Mouse (Mus musculus): ENCODE results near the gene Pawr.
"Not testable (repeated sequence)": the region's sequence is repeated elsewhere in the genome, so short reads cannot be mapped to it uniquely, and the experiment has no call there.

The Pawr gene

DNA sequence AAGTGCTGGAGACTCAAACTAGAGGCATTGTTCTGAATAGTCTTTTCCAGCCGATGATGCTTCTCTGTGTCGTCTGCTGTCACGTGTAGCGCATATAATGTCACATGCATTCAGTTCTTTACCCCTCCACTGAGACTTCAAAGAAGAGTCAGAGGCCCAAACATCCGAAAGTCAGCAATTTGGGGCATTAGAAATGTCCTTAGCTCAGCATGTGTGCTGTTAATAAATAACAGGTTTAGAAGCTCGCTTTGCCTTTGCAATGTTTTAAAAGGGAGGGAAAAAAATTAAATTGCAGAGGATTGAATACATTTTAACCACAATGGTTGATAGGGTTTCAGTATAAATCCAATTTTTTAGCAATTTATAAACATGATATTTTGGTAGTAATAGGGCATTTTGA is 18.1 kb upstream of the Pawr start:
- no peak for DNase-seq (ENCODE audit: low spot score in 2 of 2)

DNA sequence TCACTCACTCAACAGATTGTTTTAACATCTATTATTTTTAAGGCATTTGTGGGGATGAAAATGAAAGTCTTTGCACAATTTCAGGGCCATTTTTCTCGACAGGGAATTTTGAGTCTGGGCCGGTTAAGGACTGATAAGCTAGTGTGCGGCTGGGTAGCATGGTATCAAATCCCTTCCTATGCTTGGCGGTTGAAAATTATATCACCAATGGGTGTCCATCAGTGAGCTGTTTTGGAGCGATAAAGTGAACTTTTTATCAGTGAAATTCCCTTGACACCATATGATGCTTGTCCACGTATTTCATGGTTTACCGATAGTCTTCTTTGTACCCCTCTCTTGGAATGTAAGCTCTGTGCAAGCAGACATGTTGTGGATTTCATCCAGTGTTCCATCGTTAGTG is 17.5 kb upstream of the Pawr start:
- DNase-seq (ENCODE audit: low spot score in 2 of 2), result no peak

GRCm38 (mm10) chr10:108315236-108315635 is 16.7 kb upstream of the Pawr start:
- no peak for DNase-seq (ENCODE audit: low spot score in 2 of 2)

- no peak for DNase-seq (ENCODE audit: low spot score in 2 of 2)
Observed at GRCm38 (mm10) chr10:108328356-108328755, 3.6 kb upstream of the Pawr start.

- no peak for DNase-seq (ENCODE audit: low spot score in 2 of 2)
Observed at GRCm38 (mm10) chr10:108328983-108329382, 2.9 kb upstream of the Pawr start.

DNA sequence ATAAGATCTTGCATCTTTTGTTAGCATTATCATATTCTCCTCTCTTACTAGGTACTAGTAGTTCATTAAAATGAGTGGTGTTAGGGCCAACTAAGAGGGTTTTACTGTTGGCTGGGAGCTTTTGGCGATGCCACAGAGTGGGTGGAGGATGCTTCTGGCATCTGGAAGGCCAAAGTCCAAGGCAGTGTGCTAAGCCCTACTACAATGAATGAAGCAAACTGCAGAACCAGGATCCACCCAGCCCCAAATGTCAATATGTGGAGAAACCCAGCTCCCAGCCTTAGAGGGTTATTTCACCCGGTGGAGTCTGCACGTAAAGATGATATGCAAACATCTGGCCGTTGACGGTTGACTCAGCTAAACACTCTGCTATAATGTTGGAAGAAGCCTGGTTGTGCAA is 2.1 kb upstream of the Pawr start:
- no peak for DNase-seq (ENCODE audit: low spot score in 2 of 2)

DNA sequence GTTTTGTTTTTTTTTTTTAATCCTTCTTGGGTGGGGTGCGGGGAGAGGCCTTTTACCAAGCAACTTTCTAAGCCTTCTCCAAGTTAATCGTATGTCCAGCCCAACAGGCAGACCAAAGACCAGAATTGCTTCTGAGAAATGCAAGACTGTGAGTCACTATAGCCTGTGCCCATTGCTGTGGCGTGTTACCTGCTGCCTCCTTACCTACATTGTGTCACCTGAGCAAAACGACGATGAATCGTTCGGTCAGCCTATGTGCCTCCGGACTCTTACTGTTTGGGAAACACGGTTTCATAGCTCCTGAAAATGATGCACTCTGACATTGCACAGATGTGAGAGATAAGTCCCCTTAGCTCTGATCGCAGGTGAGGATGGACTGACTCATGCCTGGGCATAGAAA is 957 bp upstream of the Pawr start:
- DNase-seq (ENCODE audit: low spot score in 2 of 2), result peak; percentile 23 to 33

DNA sequence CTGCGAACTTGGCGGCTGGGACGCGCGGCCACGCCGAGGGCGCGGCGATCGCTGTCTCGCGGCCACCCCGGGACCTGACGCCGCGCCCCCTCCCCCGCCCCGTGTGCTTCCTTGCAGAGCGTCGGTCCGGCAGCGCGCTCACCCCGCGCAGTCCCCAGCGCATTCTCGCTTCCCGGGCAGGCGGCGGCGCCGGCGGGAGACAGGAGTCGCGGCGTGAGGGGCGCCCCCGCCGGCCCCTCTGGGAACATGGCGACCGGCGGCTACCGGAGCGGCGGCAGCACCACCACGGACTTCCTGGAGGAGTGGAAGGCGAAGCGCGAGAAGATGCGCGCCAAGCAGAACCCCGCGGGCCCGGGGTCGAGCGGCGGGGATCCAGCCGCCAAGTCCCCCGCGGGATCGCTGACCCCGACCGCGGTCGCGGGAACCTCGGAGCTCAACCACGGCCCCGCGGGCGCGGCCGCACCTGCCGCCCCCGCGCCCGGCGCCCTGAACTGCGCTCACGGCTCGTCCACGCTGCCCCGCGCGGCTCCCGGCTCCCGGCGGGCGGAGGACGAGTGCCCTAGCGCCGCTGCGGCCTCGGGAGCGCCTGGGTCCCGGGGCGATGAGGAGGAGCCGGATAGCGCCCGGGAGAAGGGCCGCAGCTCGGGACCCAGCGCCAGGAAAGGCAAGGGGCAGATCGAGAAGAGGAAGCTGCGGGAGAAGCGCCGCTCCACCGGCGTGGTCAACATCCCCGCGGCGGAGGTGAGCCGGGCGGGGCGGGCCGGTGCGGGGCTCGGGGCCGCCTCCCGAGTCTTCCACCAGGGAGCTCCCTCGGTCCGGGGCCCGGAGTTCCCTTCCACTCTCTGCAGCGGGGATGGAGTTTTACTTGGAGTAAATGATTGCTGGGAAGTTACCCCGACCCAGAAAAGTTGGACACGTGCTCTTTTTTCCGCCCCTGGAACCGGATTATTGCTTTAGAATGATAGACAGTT is 935 bp downstream of the Pawr start:
- DNase-seq (ENCODE audit: low spot score in 2 of 2), result peak; percentile 43 to 46

DNA sequence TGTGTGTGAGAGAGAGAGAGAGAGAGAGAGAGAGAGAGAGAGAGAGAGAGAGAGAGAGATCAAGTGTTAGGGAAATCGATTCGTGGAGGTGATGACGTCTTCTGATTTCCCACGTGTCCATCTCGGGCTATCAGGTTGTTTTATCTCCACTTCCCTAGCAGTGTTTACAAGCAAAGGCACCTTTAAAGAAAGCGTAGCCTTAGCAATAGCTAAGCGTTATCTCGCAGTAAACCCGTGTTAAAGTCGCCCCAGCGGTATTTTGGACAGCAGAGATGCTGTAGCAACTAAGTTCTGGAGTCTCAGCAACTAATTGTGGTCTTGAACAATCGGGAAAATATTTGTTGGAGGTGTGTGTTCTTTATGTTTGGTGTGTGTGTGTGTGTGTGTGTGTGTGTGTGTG is 1.7 kb downstream of the Pawr start:
- peak; percentile 5 to 8 for DNase-seq (ENCODE audit: low spot score in 2 of 2)

GRCm38 (mm10) chr10:108334096-108334495 is 2.2 kb downstream of the Pawr start:
- DNase-seq (ENCODE audit: low spot score in 2 of 2), result no peak

DNA sequence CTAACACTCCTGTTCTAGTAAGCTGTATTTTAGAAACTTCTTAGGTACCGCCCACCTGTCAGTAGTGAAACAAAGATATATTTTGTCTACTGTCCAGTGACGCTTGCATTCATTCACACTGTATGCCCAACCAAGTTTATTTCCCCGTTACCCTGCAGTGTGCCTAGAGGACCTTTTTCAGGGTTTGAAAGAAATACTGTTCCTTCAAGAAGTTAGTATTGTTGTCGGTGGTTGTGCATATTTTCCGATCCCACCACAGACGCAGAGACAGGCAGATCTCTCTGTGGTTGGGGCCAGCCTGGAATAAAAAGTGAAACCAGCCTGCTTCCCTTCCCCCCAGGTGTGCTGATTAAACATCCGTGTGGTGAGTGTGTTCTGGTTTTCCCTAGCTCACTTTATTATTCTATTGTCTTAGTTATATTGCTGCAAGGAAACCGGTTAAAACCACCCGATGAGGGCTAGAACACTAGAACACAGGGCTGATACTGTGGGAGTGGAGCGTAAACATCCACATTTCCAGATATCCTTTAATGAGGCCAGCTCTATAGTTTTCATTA is 3.9 kb downstream of the Pawr start:
- DNase-seq (ENCODE audit: low spot score in 2 of 2), result no peak

- DNase-seq (ENCODE audit: low spot score in 2 of 2), result no peak
Observed at GRCm38 (mm10) chr10:108336581-108336980, 4.7 kb downstream of the Pawr start.

DNA sequence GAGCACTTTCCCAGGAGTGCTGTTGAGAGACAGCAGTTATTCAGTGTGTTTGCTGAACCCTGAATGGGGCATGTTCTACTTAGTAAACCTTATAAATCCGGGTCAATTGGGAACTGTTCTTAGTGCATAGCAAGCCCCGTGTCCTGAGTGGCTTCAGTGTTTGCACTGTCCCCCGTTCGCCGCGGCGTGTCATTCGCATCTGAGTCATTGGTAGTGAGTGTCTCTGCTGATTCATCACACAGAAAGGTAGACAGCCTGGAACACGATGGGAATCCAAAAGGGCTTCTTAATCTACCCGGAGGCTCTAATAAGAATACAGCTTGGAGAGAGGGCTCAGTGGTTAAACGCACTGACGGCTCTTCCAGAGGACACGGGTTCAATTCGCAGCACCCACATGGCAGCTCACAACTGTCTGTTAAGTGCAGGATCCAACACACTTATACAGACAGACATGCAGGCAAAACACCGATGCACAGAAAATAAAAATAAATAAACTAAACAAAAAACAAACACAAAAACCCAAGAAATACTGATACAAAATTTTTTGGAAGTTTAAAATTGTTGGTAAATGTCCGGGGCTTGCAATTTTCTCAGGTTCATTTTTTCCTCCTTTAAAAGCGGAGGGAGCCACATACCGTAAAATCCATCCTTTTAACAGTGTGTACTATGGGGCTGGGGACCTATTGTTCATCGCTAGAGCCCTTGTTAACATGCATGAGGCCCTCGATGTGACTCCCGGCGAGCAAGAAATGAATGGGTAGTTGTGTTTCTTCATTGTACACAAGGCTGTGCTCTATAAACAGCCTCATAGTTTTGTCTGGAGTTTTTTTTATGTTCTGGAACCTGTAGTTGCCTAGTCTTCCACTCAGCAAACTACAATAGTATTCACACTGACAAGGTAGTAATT is 6.4 kb downstream of the Pawr start:
- DNase-seq (ENCODE audit: low spot score in 2 of 2), result no peak

DNA sequence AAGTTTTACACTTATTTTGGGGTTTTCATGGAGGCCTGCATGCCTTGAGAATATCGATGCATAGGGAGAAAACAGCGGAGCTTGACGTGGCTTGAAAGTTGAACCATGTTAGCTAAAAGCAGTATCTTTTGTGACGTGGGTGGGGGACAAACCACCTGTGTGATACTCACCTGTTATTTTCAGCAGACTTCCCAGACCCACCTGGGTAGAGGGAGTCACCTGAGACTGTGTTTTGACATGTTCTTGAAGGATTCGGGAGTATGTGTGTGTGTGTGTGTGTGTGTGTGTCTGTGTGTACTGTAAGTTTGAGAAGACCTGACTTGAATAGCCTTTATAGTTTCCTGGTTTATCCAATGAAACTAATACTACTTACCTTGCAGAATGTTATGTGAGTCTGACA is 7.2 kb downstream of the Pawr start:
- DNase-seq (ENCODE audit: low spot score in 2 of 2), result no peak

- no peak for DNase-seq (ENCODE audit: low spot score in 2 of 2)
Observed at GRCm38 (mm10) chr10:108339872-108340271, 8.0 kb downstream of the Pawr start.

DNA sequence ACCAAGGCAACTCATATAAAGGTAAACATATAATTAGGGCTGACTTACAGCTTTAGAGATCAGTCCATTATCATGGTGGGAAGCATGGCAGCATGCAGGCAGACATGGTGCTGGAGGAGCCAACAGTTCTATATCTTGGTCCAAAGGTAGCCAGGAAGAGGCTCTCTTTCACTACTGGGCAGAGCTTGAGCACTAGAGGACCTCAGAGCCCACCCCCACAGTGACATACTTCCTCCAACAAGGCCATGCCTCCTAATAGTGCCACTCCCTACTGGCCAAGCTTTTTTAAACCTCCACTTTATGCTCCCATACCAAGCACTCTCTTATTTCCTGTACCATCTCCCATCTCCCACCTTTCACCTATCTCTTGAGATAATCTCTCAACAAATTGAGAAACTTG is 11.8 kb downstream of the Pawr start:
- no peak for DNase-seq (ENCODE audit: low spot score in 2 of 2)

DNA sequence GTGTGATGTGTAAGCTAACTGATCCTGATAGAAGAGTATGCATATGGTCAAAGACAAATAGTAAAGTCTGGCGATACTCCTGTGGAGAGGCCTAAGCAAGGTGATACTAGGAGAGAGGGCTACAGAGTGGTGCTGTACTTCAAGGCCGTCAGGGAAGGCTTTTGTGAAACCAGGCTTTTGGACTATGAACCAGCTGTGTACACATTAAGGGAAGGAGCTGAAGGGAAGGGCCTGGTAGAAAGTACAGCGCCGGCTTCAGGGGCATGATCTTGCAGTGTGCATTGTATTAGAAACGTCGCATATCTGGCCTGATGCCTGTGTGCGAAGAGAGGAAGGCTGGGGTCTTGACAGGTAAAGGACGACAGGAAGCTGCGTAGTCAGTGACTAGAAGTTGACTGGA is 13.2 kb downstream of the Pawr start:
- no peak for DNase-seq (ENCODE audit: low spot score in 2 of 2)

DNA sequence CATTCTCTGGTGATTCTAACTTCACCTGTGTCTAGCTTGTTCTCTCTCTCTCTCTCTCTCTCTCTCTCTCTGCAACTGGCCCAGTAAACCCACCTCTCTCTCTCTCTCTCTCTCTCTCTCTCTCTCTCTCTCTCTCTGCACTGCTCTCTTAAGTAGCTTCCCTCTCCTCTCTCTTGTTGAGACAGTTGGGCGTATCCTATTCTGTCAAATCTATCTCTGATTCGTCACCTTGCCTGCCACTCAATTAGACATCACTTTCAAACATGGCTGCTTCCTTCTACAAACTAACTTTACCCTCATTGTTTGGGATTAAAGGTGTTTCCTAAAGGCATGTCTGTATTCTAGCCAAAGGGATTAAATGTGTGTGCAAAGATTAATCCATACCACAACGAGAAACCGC is 14.4 kb downstream of the Pawr start:
- DNase-seq (ENCODE audit: low spot score in 2 of 2), result not testable (repeated sequence)

DNA sequence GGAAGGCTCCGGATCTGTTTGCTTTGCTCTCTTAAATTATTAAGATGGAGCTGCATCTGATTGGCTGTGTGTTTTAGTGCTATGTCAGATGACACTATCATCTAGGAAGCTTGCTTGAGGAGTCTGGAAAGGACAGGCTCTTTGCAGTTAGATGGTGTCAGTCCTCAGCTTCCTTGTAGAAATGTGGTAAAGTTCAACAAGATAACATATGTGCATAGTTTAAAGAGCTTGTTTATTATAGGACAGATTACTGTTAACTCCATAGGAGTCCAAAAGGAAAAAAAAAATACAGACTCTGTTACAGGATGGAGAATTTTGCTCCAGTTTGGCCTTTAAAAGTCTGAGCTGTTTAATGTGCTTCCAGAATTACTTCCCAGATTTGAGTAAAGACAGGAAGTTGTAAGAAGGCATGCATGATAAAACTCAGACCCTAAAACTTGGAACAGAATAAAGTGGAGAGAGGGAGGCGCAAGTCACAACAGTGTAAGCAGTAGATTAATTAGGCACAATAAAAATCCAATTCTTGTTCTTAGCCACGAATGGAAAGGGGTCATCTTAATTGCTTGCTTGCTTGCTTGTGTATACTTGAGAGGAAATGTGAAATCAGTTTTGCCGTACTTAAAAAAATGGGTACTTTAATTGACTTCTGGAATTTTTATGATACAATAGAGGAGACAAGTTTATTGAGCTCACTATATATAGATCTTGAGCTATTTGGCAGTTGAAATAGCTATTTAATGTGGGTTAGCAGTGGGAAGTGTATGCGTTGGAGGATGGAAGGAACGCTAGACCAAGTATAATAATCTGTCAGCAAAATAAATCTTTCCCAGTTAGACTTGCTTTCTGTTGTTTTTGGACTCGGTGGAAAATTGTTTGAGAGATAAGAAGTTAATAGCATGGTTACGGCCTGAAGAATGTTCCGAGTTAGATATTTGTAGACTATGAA is 18.5 kb downstream of the Pawr start:
- no peak for DNase-seq (ENCODE audit: low spot score in 2 of 2)

DNA sequence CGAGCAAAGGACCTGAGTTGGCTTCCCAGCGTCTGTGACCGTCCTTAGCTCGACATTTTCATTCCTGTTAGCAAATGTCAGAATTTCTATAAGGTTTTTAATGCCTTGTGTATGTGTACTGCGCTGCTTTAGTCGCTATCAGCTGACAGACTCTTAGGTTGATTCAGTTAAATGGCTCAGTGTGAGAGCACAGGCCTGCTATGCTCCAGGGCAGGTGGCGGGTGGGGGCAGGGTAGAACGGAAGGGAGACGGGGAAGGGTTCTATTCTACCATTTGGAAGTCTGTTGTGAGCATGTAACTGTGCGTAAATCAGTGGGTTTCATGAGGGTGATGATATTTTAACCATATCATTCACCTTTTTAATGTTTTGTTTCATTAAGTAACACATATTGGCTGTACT is 21.0 kb downstream of the Pawr start:
- no peak for DNase-seq (ENCODE audit: low spot score in 2 of 2)

DNA sequence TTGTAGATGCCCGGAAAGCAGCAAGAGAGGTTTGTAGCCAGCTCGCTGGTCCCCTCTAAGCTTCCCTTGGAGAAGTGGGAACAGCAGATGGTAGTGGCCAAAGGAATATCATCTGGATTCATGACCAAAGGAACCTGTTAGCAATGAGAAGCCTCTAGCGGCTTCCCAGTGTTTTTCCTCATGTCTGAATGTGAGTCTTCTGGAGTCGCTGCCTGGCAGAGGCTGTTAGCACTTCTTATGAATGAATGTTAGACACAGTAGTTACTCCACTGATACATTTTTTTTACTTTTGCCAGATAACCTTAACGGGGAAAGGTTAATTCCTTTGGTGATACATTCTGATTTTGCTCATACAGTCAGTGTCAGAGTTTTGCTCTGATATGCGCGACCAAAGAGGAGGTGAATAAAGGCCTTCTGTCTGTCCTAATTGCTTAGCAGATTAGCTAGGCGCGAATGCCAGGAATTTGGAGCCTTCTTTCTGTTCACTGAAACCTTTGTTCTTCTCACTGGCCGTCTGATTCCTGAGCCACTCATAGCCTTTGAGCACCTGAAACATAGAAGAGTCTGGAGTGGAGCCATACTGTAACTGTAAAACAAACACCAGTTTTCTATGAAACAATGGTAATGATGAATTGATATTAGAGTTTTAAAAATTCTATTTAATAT is 22.9 kb downstream of the Pawr start:
- DNase-seq (ENCODE audit: low spot score in 2 of 2), result no peak
